Mouse (Mus musculus) lung, postnatal 0 days (tissue): ENCODE measurements around the gene Hmx2.

Experiments
- CTCF ChIP-seq: IDR thresholded peaks from 2 replicates; pipeline ENCODE4 v1.5.1; 2016; ENCODE audit warnings: antibody characterized with exemption, mild to moderate bottlenecking
- EP300 ChIP-seq: IDR thresholded peaks from 2 replicates; pipeline ENCODE4 v1.6.1; 2016; ENCODE audit warnings: antibody characterized with exemption, mild to moderate bottlenecking, control low read depth

GRCm38 (mm10) chr7:131539979-131540378 is 8.6 kb upstream of the Hmx2 start:
- TF ChIP-seq EP300 (no peak), CTCF (peak; percentile 87)
